Mouse (Mus musculus) adrenal gland, postnatal 4 days (tissue): ENCODE measurements around the gene Slc38a2. TPM values are rescaled to one million over a fixed set of nuclear protein-coding genes. Genes with fewer than 3 reads are reported as not detected.

Experiments used
- total RNA-seq, 2 experiments: library from RNA; stranded (reverse); gene quantifications; 2 replicates each; pipeline ENCODE4 v1.2.3; 2021

Slc38a2 gene
- total RNA-seq, 2 experiments from 2014 or later: 121 to 123 TPM

Other genes starting within 250 kb of the Slc38a2 start
- gene Scaf11, start 238.9 kb downstream of the Slc38a2 start, total RNA-seq: 100 to 1,000 TPM; 105 to 109 TPM
- 10 to 100 TPM; 58.0 to 64.5 TPM for gene Slc38a1, start 56.8 kb downstream of the Slc38a2 start, total RNA-seq